Mouse (Mus musculus): Measurements from ENCODE around the gene Trp53tg5. TPM values are rescaled to one million over a fixed set of nuclear protein-coding genes. Genes with fewer than 3 reads are reported as not detected.

Trp53tg5 gene
- total and polyA plus RNA-seq, 3 experiments, result not detected

DNA sequence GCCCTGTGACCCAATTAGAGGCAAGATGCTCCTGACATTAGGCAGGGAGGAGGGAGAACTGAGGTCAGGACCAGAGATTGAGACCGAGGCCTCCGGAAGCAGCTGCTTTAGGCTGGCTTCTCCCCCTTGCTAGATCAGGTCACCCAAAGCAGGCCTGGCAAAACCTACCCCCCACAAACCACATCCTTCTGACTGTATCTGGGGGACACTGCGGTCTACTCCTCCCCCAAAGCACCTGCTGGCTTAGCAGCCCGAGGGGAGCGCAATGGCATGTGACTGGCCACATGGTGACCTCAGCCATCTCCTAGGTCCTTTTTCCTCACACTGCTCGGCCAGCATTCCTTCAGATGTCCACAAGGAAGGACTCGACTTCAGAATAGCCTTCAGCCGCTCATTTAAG, 32.4 kb downstream of the Trp53tg5 start (continued):
- TF ChIP-seq JUND (conservative IDR thresholded peaks at IDR 0.05; ENCODE audit: low read depth, low read length), result 0 out of 2 replicates have a peak, but pooled peaks have one; percentile 22
- peak; percentile 75 for TF ChIP-seq IRF4 (IDR thresholded peaks at IDR 0.05; ENCODE audit: low read depth, low read length)
- TF ChIP-seq JUN (IDR thresholded peaks at IDR 0.05; ENCODE audit: insufficient read depth, low read depth, low read length), result 0 out of 2 replicates have a peak, but pooled peaks have one; percentile 9
- TF ChIP-seq E2F4 (IDR thresholded peaks at IDR 0.05; ENCODE audit: insufficient replicate concordance, low read depth, low read length), result no peak
- peak; percentile 92 for TF ChIP-seq MAX (IDR thresholded peaks at IDR 0.05; ENCODE audit: low read length)
- TF ChIP-seq MXI1 (IDR thresholded peaks at IDR 0.05; ENCODE audit: low read depth, low read length), result peak; percentile 62
- TF ChIP-seq SIN3A (IDR thresholded peaks at IDR 0.05; ENCODE audit: low read length), result peak; percentile 90
- TF ChIP-seq MAZ (IDR thresholded peaks at IDR 0.05; ENCODE audit: low read depth, low read length), result peak; percentile 81
- 0 out of 2 replicates have a peak, but pooled peaks have one; percentile 16 for TF ChIP-seq ZNF384 (IDR thresholded peaks at IDR 0.05; ENCODE audit: low read depth, low read length)
- peak; percentile 90 for TF ChIP-seq MYC (IDR thresholded peaks at IDR 0.05; ENCODE audit: low read depth, low read length)
- no peak for TF ChIP-seq GABPA (IDR thresholded peaks at IDR 0.05; ENCODE audit: insufficient replicate concordance, low read depth, low read length)
- no peak for TF ChIP-seq ZC3H11A (IDR thresholded peaks at IDR 0.05; ENCODE audit: low read depth, low read length)
- 0 out of 2 replicates have a peak, but pooled peaks have one; percentile 17 for TF ChIP-seq USF2 (conservative IDR thresholded peaks at IDR 0.05; ENCODE audit: low read depth, low read length)
- peak; percentile 45; the same call in 1 of the 2 replicates for TF ChIP-seq HCFC1 (IDR thresholded peaks at IDR 0.05; ENCODE audit: low read depth, low read length)
- peak; percentile 75 for TF ChIP-seq MAFK (IDR thresholded peaks at IDR 0.05; ENCODE audit: insufficient replicate concordance, low read length)
- TF ChIP-seq PAX5 (IDR thresholded peaks at IDR 0.05; ENCODE audit: low read length), result no peak
- TF ChIP-seq EP300 (IDR thresholded peaks at IDR 0.05; ENCODE audit: low read length), result peak; percentile 95
- peak in 1 of 2 experiments; percentile 15; a peak in 2 of 4 replicates for TF ChIP-seq CTCF (conservative IDR thresholded peaks at IDR 0.05 in 1 of 2, IDR thresholded peaks at IDR 0.05 in 1 of 2; ENCODE audit: low read depth in 2 of 2, low read length in 2 of 2)
- TF ChIP-seq POLR2A (IDR thresholded peaks at IDR 0.05; ENCODE audit: low read depth, low read length), result no peak
- no peak for TF ChIP-seq CHD1 (IDR thresholded peaks at IDR 0.05; ENCODE audit: low read depth, low read length)
- TF ChIP-seq TCF12 (IDR thresholded peaks at IDR 0.05; ENCODE audit: low read depth, low read length), result peak; percentile 99

DNA sequence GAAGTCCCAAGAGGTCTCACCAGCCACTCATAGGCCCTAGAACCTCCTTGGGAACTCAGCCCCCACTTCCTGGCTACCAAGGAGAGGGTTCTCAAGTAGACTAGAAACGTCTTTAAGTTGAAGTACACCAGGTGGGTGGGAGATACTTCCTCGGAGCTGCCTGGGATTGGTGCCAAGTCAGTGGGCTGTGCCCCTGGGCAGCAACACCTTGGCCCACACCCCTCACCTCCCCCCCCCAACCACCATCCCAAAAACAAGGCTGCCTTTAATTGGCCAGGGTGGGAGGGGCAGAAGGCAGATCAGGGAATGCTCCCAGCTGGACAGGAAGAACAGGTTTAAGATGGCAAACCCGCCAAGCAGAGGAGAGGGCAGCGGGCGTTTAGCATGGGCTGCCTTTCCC, 33.2 kb downstream of the Trp53tg5 start:
- Histone ChIP-seq H3K27ac (ENCODE audit: insufficient read depth, low read depth) (no peak overlapping the region), H3K9me3 (replicated peaks; ENCODE audit: low read length) (no peaks in the 10 kb centered on the region), H3K4me3 (replicated peaks in 1 of 3; ENCODE audit: low read depth in 2 of 3, low read length in 2 of 3, poor library complexity in 1 of 3) (peak overlapping the region in 1 of 3 experiments; percentile 58), H3K9ac (ENCODE audit: insufficient read depth, low read depth) (no peak overlapping the region; the same call in 1 of the 2 replicates), H3K79me2 (replicated peaks; ENCODE audit: control insufficient read depth, extremely low read depth, insufficient read depth, poor library complexity, severe bottlenecking) (peaks cover 39% of the 10 kb centered on the region), H3K27me3 (replicated peaks) (peaks cover 7% of the 10 kb centered on the region), H3K4me1 (ENCODE audit: control insufficient read depth in 1 of 2, insufficient read depth in 2 of 2) (peaks cover 35 to 81% of the 10 kb centered on the region in 2 experiments), H3K36me3 (replicated peaks in 1 of 2; ENCODE audit: control insufficient read depth in 1 of 2, insufficient read depth in 1 of 2, low read length in 1 of 2) (peaks cover 0 to 19% of the 10 kb centered on the region in 2 experiments), H3K4me2 (ENCODE audit: insufficient read depth, low read depth, poor library complexity, severe bottlenecking) (peak overlapping the region; percentile 77; the same call in 1 of the 2 replicates)
- TF ChIP-seq SMC3 (IDR thresholded peaks at IDR 0.05; ENCODE audit: low read depth, low read length) (no peak), USF1 (IDR thresholded peaks at IDR 0.05; ENCODE audit: low read depth, low read length) (no peak)
- in situ Hi-C loops (cut with MboI; ENCODE audit: low pct_ligation_motif_present, low pct_unique_long_range_greater_than_20kb, low sequenced_read_pairs), result no loop called here
- dilution Hi-C loops (cut with MboI; ENCODE audit: extremely low pct_ligation_motif_present, extremely low pct_unique_long_range_greater_than_20kb, low sequenced_read_pairs), result no loop called here
- no peak for DNase-seq (ENCODE audit: extremely low read depth)

All from CH12.LX (cell line).